Mouse (Mus musculus) kidney, embryonic 15.5 days (tissue): ENCODE measurements around the gene Sun3. TPM values are rescaled to one million over a fixed set of nuclear protein-coding genes. Genes with fewer than 3 reads are reported as not detected.
A peak's percentile ranks its signal among the peaks of the same experiment; 100 is the strongest.

Source experiments
- ATAC-seq: fragments of 200-750 bp; cut with Nextera tagmentation; replicated peaks from 2 replicates; pipeline ENCODE4 v1.8.0; 2017; ENCODE audit warnings: moderate TSS enrichment; ENCODE audit not compliant: low FRiP score
- H3K27ac ChIP-seq: fragments of 300-500 bp; sonication (generic); 2 replicates; pipeline ENCODE4 v1.5.1; 2015; ENCODE audit warnings: mild to moderate bottlenecking, inconsistent platforms
- H3K27me3 ChIP-seq: fragments of 300-500 bp; sonication (generic); 2 replicates; pipeline ENCODE4 v1.6.1; 2015; ENCODE audit warnings: inconsistent platforms
- H3K36me3 ChIP-seq: fragments of 300-500 bp; sonication (generic); 2 replicates; pipeline ENCODE4 v1.6.1; 2015; ENCODE audit warnings: inconsistent platforms
- H3K4me1 ChIP-seq: fragments of 300-500 bp; sonication (generic); 2 replicates; pipeline ENCODE4 v1.6.1; 2015; ENCODE audit warnings: inconsistent platforms
- H3K4me2 ChIP-seq: fragments of 300-500 bp; sonication (generic); 2 replicates; pipeline ENCODE4 v1.6.1; 2015; ENCODE audit warnings: moderate library complexity, mild to moderate bottlenecking, inconsistent platforms
- H3K4me3 ChIP-seq: fragments of 300-500 bp; sonication (generic); replicated peaks from 2 replicates; pipeline ENCODE4 v1.5.1; 2015; ENCODE audit warnings: mild to moderate bottlenecking, inconsistent platforms
- H3K9ac ChIP-seq: fragments of 300-500 bp; sonication (generic); 2 replicates; pipeline ENCODE4 v1.6.1; 2015; ENCODE audit warnings: mild to moderate bottlenecking, inconsistent platforms
- H3K9me3 ChIP-seq: fragments of 300-500 bp; sonication (generic); replicated peaks from 2 replicates; pipeline ENCODE4 v1.6.1; 2016; ENCODE audit warnings: inconsistent platforms
- WGBS: fragments of 180-500 bp; shearing (Covaris S2); methylation state at CpG from one replicate; pipeline ENCODE4 v1.1.7; 2015; ENCODE audit warnings: mixed read lengths; 5-methylcytosine and 5-hydroxymethylcytosine counted together
- polyA plus RNA-seq: library from polyadenylated mRNA; unstranded; fragments of >200 nt; fragmentation: Nextera tagmentation; extraction: Ambion mirVana; gene quantifications from 2 replicates; pipeline ENCODE4 v1.2.1, GENCODE M21; 2015

The Sun3 gene
- polyA plus RNA-seq, result not detected in 2 replicates

- Histone ChIP-seq H3K27ac (no peak within 1 kb of the TSS), H3K27me3 (peaks cover 34% of the 10 kb centered on the region), H3K9me3 (no peaks in the 10 kb centered on the region), H3K4me3 (peak within 1 kb of the TSS; percentile 56), H3K36me3 (no peaks in the 10 kb centered on the region), H3K4me2 (peak within 1 kb of the TSS; percentile 96), H3K4me1 (peaks cover 12% of the 10 kb centered on the region), H3K9ac (peak within 1 kb of the TSS; percentile 39)
- WGBS, result 1% methylated on average over 18 of the region's 18 CpGs
- ATAC-seq, result peak; percentile 75
Observed at GRCm38 (mm10) chr11:9048703-9049060, at the start of gene Sun3. Sun3 (minus strand) TSS chr11:9048991.

- no peak overlapping the region for H3K9ac ChIP-seq
- H3K4me3 ChIP-seq, result no peak overlapping the region
- H3K27me3 ChIP-seq, result no peaks in the 10 kb centered on the region
- no peaks in the 10 kb centered on the region for H3K36me3 ChIP-seq
- H3K4me2 ChIP-seq, result no peak overlapping the region
- WGBS, result 84% methylated on average over 3 of the region's 3 CpGs
- H3K4me1 ChIP-seq, result no peaks in the 10 kb centered on the region
- H3K27ac ChIP-seq, result no peak overlapping the region
- no peaks in the 10 kb centered on the region for H3K9me3 ChIP-seq
- ATAC-seq, result no peak
Observed at GRCm38 (mm10) chr11:9076444-9076843, 27.7 kb upstream of the Sun3 start.

- ATAC-seq, result no peak
- 61% methylated on average over 5 of the region's 5 CpGs for WGBS
- H3K4me2 ChIP-seq, result no peak overlapping the region
Observed at GRCm38 (mm10) chr11:9060484-9060883, 11.7 kb upstream of the Sun3 start.

GRCm38 (mm10) chr11:9060029-9060428 lies 11.2 kb upstream of the Sun3 start:
- Histone ChIP-seq H3K36me3 (no peaks in the 10 kb centered on the region), H3K9ac (no peak overlapping the region), H3K9me3 (no peaks in the 10 kb centered on the region), H3K4me3 (no peak overlapping the region), H3K4me1 (no peaks in the 10 kb centered on the region), H3K27me3 (no peaks in the 10 kb centered on the region), H3K27ac (no peak overlapping the region), H3K4me2 (no peak overlapping the region)
- no peak for ATAC-seq
- WGBS, result 79% methylated on average over 1 of the region's 1 CpGs

More at GRCm38 (mm10) chr11:9060484-9060883, 11.7 kb upstream of the Sun3 start:
- Histone ChIP-seq H3K36me3 (no peaks in the 10 kb centered on the region), H3K9ac (no peak overlapping the region), H3K4me1 (no peaks in the 10 kb centered on the region), H3K4me3 (no peak overlapping the region), H3K27ac (no peak overlapping the region), H3K27me3 (no peaks in the 10 kb centered on the region), H3K9me3 (no peaks in the 10 kb centered on the region)

GRCm38 (mm10) chr11:9057711-9058110 lies 8.9 kb upstream of the Sun3 start:
- Histone ChIP-seq H3K9ac (no peak overlapping the region), H3K9me3 (no peaks in the 10 kb centered on the region), H3K4me1 (no peaks in the 10 kb centered on the region), H3K4me3 (no peak overlapping the region), H3K27ac (no peak overlapping the region), H3K4me2 (no peak overlapping the region), H3K27me3 (no peaks in the 10 kb centered on the region), H3K36me3 (no peaks in the 10 kb centered on the region)
- 90% methylated on average over 4 of the region's 4 CpGs for WGBS
- ATAC-seq, result no peak

- Histone ChIP-seq H3K4me2 (no peak overlapping the region), H3K4me1 (no peaks in the 10 kb centered on the region), H3K27me3 (0 out of 2 replicates have a peak, but pooled peaks cover 2% of the 10 kb centered on the region), H3K4me3 (no peak overlapping the region), H3K27ac (no peak overlapping the region), H3K9ac (no peak overlapping the region), H3K36me3 (no peaks in the 10 kb centered on the region), H3K9me3 (no peaks in the 10 kb centered on the region)
- 89% methylated on average over 2 of the region's 2 CpGs for WGBS
- no peak for ATAC-seq
Observed at GRCm38 (mm10) chr11:9056937-9057336, 8.1 kb upstream of the Sun3 start.

GRCm38 (mm10) chr11:9051895-9052294 lies 3.1 kb upstream of the Sun3 start:
- no peak for ATAC-seq
- 68% methylated on average over 2 of the region's 2 CpGs for WGBS
- Histone ChIP-seq H3K9ac (no peak overlapping the region), H3K4me2 (no peak overlapping the region), H3K4me1 (peaks cover 12% of the 10 kb centered on the region), H3K4me3 (no peak overlapping the region), H3K36me3 (no peaks in the 10 kb centered on the region), H3K27me3 (peaks cover 32% of the 10 kb centered on the region), H3K9me3 (no peaks in the 10 kb centered on the region), H3K27ac (no peak overlapping the region)

- no peak for ATAC-seq
- Histone ChIP-seq H3K9me3 (no peaks in the 10 kb centered on the region), H3K36me3 (no peaks in the 10 kb centered on the region), H3K27ac (no peak overlapping the region), H3K4me2 (no peak overlapping the region), H3K4me3 (no peak overlapping the region), H3K27me3 (peaks cover 34% of the 10 kb centered on the region), H3K9ac (no peak overlapping the region), H3K4me1 (peaks cover 12% of the 10 kb centered on the region)
- 82% methylated on average over 4 of the region's 4 CpGs for WGBS
Observed at GRCm38 (mm10) chr11:9050241-9050640, 1.4 kb upstream of the Sun3 start.

- Histone ChIP-seq H3K36me3 (no peaks in the 10 kb centered on the region), H3K4me1 (peaks cover 12% of the 10 kb centered on the region), H3K27ac (no peak within 1 kb of the TSS), H3K9me3 (no peaks in the 10 kb centered on the region), H3K9ac (peak within 1 kb of the TSS; percentile 39), H3K4me3 (peak within 1 kb of the TSS; percentile 56), H3K27me3 (peaks cover 34% of the 10 kb centered on the region), H3K4me2 (peak within 1 kb of the TSS; percentile 96)
- peak; percentile 100 for ATAC-seq
- 4% methylated on average over 21 of the region's 21 CpGs for WGBS
Observed at GRCm38 (mm10) chr11:9048011-9048702, 634 bp downstream of the Sun3 start, which contains the start of gene Gm11992. Gm11992 (plus strand) TSS chr11:9048594.

GRCm38 (mm10) chr11:9047044-9047443 lies 1.7 kb downstream of the Sun3 start:
- 77% methylated on average over 5 of the region's 5 CpGs for WGBS
- ATAC-seq, result no peak
- H3K4me1 ChIP-seq, result peaks cover 12% of the 10 kb centered on the region
- no peak overlapping the region for H3K4me2 ChIP-seq
- no peaks in the 10 kb centered on the region for H3K36me3 ChIP-seq
- no peaks in the 10 kb centered on the region for H3K9me3 ChIP-seq
- no peak overlapping the region for H3K4me3 ChIP-seq
- peaks cover 32% of the 10 kb centered on the region for H3K27me3 ChIP-seq
- H3K27ac ChIP-seq, result no peak overlapping the region
- H3K9ac ChIP-seq, result no peak overlapping the region

GRCm38 (mm10) chr11:9046546-9046945 lies 2.2 kb downstream of the Sun3 start:
- no peaks in the 10 kb centered on the region for H3K36me3 ChIP-seq
- H3K27me3 ChIP-seq, result peaks cover 29% of the 10 kb centered on the region
- no peaks in the 10 kb centered on the region for H3K9me3 ChIP-seq
- WGBS, result 81% methylated on average over 2 of the region's 2 CpGs
- ATAC-seq, result no peak
- no peak overlapping the region for H3K27ac ChIP-seq
- no peak overlapping the region for H3K4me3 ChIP-seq
- H3K9ac ChIP-seq, result no peak overlapping the region
- peaks cover 12% of the 10 kb centered on the region for H3K4me1 ChIP-seq
- no peak overlapping the region for H3K4me2 ChIP-seq

GRCm38 (mm10) chr11:9031530-9031929 lies 17.3 kb downstream of the Sun3 start:
- 84% methylated on average over 2 of the region's 2 CpGs for WGBS
- Histone ChIP-seq H3K9me3 (no peaks in the 10 kb centered on the region), H3K9ac (no peak overlapping the region), H3K27ac (no peak overlapping the region), H3K4me2 (no peak overlapping the region), H3K36me3 (no peaks in the 10 kb centered on the region), H3K4me3 (no peak overlapping the region), H3K27me3 (no peaks in the 10 kb centered on the region), H3K4me1 (no peaks in the 10 kb centered on the region)
- ATAC-seq, result no peak

GRCm38 (mm10) chr11:9025211-9025610 lies 23.6 kb downstream of the Sun3 start:
- no peaks in the 10 kb centered on the region for H3K9me3 ChIP-seq
- H3K36me3 ChIP-seq, result no peaks in the 10 kb centered on the region
- WGBS, result 78% methylated on average over 3 of the region's 3 CpGs
- no peak for ATAC-seq
- no peak overlapping the region for H3K4me2 ChIP-seq
- no peak overlapping the region for H3K27ac ChIP-seq
- H3K4me3 ChIP-seq, result no peak overlapping the region
- 0 out of 2 replicates have a peak, but pooled peaks cover 3% of the 10 kb centered on the region for H3K27me3 ChIP-seq
- no peaks in the 10 kb centered on the region for H3K4me1 ChIP-seq
- H3K9ac ChIP-seq, result no peak overlapping the region
